Mouse (Mus musculus) adrenal gland (tissue): Measurements from ENCODE around the gene Hus1b.

Experiments
- intact Hi-C: fragments of 180-260 bp; cut with DNase I; formaldehyde crosslinking; loops from one replicate; pipeline ENCODE4 v1.15.1; 2025

Hus1b gene

GRCm38 (mm10) chr13:30953580-30953979 is 6.0 kb upstream of the Hus1b start:
- intact Hi-C loops: no loop called here

GRCm38 (mm10) chr13:30952044-30952443 is 4.5 kb upstream of the Hus1b start:
- intact Hi-C loops: no loop called here

- intact Hi-C loops: no loop called here
Measured at GRCm38 (mm10) chr13:30949181-30949580, 1.6 kb upstream of the Hus1b start.

- intact Hi-C loops: no loop called here
Measured at GRCm38 (mm10) chr13:30947129-30947528, 430 bp downstream of the Hus1b start.

GRCm38 (mm10) chr13:30945788-30946187 is 1.8 kb downstream of the Hus1b start:
- intact Hi-C loops: no loop called here

GRCm38 (mm10) chr13:30932972-30933371 is 14.6 kb downstream of the Hus1b start:
- intact Hi-C loops: no loop called here

GRCm38 (mm10) chr13:30931613-30932012 is 15.9 kb downstream of the Hus1b start:
- intact Hi-C loops: no loop called here

- intact Hi-C loops: no loop called here
Measured at GRCm38 (mm10) chr13:30929119-30929518, 18.4 kb downstream of the Hus1b start.

- intact Hi-C loops: no loop called here
Measured at GRCm38 (mm10) chr13:30924269-30924668, 23.3 kb downstream of the Hus1b start.

- intact Hi-C loops: no loop called here
Measured at GRCm38 (mm10) chr13:30921914-30922313, 25.6 kb downstream of the Hus1b start.

GRCm38 (mm10) chr13:30913757-30914156 is 33.8 kb downstream of the Hus1b start:
- intact Hi-C loops: no loop called here

GRCm38 (mm10) chr13:30913028-30913427 is 34.5 kb downstream of the Hus1b start:
- intact Hi-C loops: no loop called here

- intact Hi-C loops: no loop called here
Measured at GRCm38 (mm10) chr13:30911931-30912625, 35.5 kb downstream of the Hus1b start.

GRCm38 (mm10) chr13:30910889-30911288 is 36.7 kb downstream of the Hus1b start:
- intact Hi-C loops: no loop called here

GRCm38 (mm10) chr13:30902286-30902685 is 45.3 kb downstream of the Hus1b start:
- intact Hi-C loops: loop anchor here (5.0 kb wide), 1 partner anchor 85 kb away; no protein-coding TSS in a partner anchor

- intact Hi-C loops: loop anchor here (5.0 kb wide), 1 partner anchor 86 kb away; no protein-coding TSS in a partner anchor
Measured at GRCm38 (mm10) chr13:30901387-30902041, 46.0 kb downstream of the Hus1b start.
